Mouse (Mus musculus) induced T-regulatory cell, adult 2 months (primary cell): ENCODE data around the gene Fam129c.

Experiments used
- DNase-seq: peaks from one replicate; pipeline ENCODE4 v3.0.0-alpha.2; 2012; ENCODE audit warnings: low read depth

The Fam129c gene

DNA sequence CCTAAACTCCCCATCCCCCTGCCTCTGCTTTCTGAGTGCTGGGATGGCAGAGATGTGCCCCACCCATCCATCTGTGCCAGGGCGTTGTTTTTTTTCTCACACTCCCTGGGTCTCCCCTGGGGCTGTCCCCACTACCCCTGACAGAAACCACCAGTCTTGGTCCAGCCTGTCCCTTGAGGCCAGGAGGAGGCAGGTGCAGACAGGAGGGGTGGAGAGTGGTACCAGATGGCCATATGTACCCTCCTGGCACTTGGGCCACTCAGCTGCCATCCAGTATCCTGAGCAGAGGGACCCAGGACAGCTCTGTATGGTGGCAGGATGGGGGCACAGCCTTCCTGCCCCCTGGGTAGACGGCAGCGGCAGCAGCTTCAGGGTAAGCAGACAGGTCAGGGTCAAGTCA lies at the start of gene Fam129c:
Fam129c (plus strand) TSS at position 198 of the 400 bp plus-strand sequence.
- no peak for DNase-seq

DNA sequence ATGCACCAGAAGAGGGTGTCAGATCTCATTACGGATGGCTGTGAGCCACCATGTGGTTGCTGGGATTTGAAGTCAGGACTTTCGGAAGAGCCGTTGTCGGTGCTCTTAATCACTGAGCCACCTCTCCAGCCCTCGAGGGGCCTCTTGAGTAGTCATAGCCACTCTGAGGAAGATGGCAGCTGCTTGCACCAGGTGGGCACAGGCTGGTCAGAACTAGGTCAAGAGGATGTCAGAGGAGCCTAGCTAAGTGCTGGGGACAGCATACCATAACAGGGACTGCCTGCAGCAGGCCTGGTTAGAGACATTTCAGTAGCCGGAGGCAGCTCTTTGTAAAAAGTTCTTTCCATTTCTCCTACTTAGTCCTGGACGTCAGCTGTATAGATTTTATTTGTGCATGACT lies 46.7 kb upstream of the Fam129c start:
- no peak for DNase-seq

DNA sequence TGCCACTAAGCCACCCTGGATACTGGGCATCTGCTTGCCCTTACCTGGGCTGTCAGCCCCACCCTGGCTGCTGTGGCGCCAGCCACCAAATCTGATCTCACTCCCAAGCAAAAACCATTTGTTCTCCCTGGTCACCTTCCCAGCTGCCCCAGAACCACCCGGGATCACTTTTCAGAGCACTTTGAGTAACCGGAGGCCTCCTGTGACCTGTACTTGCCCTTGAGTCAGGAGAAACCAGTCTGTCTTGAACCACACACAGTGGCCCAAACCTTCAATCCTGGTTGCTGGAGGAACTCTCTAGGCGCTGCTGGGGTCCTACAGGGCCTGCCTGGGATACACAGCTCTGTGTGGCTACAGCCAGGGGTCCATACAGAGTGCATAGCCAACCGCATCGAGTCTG lies 44.7 kb upstream of the Fam129c start:
- no peak for DNase-seq

DNA sequence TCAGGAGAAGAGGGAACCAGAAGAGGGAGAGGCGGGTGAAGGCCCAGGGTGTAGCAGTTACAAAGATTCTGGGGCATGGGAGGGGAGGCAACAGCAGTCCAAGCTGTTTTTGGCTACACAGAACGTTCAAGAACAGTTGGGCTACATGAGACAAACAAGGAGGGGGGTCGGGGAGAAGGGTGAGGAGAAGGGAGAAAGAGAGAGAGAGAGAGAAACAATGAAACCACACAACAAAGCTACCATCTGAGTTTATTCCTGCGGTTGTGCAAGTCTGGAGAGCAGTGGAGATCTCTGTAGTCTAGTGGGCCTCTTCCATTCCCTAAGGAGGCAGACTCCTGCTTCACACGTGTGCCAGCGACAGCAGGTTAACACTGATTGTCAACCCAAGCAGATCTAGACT lies 43.4 kb upstream of the Fam129c start:
- DNase-seq: no peak

DNA sequence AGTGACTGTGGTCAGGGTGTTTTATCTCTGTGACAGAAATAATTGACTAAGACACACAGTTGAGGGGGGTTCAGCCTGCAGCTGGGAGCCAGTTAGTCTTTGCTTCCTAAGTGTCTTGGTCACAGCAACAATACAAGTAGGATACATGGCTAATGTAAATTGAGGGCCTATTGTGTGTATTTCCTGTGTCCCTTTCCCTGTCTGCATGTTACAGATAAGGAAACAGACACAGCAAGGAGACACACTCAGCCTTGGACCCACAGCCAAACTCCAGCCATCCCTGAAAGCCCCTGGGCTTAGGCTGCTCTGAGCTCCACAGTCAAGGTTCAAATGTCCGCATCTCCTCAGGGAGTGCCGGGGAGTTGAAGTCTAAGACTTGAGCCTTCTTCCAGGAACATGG lies 42.8 kb upstream of the Fam129c start:
- no peak for DNase-seq

DNA sequence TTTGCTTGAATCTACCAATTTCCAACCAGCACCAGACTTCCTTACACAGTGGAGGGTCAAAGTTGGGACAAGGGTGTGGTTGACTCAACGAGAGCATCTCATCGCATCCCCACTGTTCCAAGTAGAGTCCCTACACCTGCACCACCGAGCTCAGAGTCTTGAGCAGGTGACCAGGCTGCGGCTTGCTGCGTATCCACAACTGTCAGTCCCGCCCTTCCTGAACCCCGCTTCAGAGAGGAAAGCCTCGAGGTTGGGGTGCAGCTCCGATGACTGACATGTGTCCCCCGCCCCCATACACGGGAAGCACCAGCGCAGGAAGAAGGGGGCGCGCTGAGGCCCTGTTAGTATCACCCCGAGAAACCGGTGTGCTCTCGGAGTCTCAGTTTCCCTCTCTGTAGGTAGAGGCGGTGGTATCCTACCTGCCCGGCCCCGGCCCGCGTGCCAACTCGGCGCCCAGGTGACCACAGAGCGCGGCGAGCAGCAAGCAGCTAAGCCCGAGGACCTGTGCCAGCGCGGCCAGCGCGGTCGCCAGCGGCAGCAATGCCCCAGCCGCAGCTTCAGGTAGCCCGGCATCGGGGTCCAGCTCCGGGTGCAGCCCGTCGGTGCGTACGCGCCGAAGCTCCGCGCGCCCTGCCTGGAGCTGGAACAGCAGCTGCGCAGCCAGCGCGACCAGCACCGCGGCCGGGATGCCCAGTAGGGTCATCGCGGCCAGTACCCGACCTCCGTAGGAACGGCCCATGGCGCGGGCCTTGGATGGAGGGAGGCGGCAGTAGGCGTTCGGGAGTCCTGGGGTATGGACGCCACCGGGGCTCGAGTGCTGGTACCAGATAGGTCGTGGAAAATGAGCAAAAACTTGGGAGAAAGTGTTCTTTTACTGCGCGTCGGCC lies 39.1 kb upstream of the Fam129c start, which contains the start of gene Tmem221:
Tmem221 (minus strand) TSS at position 801 of the 887 bp plus-strand sequence.
- peak; percentile 80 for DNase-seq

DNA sequence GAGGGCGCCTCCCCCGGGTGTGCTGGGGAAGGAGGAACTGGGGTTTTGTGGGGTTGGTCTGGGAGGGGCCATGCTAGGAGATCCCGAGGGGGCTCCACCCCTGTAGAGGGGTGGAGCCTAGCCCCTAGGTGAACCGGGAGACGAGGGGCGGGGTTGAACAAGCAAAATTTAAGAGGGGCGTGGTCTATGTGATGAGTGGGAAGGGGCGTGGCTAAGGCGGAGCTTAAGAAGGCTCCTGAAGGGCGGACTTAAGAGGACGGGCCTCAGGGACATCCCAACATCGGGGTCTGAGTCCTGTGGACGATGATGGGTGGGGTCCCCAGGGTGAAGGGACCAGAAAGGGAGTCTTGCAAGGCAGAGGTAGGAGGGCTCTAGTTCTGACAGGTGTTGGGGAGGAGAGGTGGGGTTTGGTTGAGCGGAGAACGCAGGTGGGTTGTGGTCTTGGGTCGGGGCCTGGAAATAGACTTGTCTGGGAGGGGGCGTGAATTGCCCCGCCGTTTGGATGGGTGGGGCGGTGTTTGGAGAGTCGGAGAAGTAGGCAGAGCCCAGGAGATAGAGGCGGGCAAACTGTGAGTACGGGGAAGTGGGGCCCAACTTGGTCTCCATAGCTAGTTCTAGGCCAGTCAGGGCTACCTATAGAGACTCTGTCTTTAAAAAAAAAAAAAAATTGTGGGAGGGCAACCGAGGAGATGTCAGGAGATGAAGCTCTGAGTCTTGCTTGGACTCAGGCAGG lies 38.3 kb upstream of the Fam129c start:
- peak; percentile 96 for DNase-seq

DNA sequence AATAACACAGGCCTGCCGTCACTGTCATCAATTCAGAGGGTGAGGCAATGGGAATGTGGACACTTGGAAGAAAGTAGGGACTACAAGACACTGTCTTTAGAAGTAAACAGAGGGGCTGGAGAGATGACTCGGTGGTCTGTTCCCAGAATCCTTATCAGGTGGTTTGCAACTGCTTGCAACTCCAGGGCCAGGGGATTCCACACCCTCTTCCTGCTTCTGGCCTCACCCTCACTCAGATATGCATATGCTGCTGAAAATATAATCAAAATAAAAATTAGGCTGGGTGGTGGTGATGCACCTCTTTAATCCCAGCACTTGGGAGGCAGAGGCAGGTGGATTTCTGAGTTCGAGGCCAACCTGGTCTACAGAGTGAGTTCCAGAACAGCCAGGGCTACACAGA lies 37.4 kb upstream of the Fam129c start:
- DNase-seq: no peak

DNA sequence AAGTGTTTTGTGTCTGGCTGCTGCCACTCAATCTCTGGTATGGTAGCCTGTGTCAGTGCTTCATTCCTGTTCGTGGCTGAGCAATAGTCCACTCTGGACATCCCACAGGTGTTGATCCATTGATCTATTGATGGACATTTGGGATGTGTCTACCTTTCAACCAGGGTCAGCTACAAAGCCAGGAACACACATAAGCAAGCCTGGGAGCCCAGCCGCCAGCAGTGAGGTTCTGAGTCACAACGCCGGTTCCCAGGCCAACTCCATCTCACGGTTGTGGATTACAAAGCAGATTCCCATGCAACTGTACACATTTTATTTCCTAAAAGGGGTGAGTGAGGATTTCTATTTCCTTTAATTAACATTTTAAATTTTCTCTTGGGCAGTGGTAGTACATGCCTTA lies 36.7 kb upstream of the Fam129c start:
- DNase-seq: no peak

DNA sequence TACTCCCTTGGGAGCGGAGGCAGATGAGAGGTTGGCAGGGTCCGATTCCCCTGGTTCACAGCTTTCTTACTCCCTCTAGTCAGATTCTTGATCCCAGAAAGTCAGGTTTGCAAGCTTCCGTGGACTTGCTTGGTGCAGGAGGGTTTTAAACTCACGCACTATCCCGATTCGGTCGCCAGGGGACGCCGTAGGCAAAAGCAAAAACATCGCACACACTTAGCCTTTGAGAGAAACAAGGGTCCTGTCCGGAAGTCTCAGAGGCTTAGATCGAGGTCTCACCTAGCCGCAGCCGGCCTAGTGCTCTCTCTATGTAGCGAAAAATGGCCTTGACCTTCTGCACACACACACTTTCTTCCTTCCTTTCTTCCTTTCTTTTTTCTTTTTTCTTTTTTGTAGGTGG lies 36.0 kb upstream of the Fam129c start:
- DNase-seq: peak; percentile 93

DNA sequence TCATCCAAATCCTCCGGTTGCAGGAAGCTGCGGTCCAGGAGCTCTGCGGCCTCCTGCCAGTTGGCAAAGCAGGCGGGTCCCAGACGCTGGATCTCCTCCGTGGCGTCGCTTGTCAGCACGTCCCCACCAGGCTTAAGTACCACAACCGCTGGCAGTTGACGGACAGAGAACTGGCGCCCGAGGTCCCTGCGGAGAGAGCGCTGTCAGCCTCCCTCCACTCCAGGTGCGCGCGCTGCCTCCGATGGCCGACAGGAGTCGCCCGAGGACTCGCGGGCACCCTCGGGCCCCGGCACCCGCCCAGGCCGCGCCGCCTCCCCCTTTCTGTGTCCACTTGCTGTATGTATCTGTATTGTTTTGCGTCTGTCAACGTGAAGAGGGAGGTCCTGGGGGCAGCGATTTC lies 34.7 kb upstream of the Fam129c start:
- DNase-seq: peak; percentile 83

DNA sequence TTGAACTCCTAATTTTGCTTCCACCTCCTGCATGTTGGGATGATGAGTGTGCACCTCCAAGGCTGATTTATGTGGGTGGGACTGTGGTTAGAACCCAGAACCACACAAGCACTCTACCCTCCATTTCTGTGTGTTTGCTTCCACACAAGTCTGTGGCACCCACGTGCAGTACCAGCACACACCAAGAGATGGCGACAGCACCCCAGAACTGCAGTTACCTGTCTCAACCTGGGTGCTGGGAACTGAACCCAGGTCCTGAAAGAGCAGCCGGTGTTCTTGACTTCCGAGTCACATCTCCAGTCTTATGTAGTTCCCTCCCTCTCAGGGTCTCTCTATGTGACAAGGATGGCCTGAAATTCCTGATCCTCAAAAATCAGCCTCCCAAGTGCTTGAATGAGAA lies 33.5 kb upstream of the Fam129c start:
- no peak for DNase-seq

DNA sequence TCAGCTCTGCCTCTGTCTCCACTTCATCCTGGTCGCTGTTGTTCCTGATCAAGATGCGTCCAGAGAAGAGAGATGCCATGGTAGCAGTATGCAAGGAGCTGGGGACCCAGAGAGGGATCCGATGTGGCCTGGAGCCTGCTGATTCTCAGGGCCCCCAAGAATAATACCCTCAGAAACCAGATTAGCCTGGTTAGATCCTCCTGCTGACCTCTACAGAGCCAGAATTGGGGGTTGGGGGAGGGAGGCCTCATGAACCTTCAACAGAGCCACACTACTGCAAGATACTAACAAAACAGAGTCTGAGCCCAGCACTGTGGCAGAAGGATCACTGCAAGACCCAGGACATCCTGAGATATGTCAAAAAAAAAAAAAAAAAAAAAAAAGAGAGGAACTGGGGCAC lies 30.9 kb upstream of the Fam129c start, which contains the start of gene Nxnl1:
Nxnl1 (minus strand) TSS at position 101 of the 400 bp plus-strand sequence.
- DNase-seq: no peak

DNA sequence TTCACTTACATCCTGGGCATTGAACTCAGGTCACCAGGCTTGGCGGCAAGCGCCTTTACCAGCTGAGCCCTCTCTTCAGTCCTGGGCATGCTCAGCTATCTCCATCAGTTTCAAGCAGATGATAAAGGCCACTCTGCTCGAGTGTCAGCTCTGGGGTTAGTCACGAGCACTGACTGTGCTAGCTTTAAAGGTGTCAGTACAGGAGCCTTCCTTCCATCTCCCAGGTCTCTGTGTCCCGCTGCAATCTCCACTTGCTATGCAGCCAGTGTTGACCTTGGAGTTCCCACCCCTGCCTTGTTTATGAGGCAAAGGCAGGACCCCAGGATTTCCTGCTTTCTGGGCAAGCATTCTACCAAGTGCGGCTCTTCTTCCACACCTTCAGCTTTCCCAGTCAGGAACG lies 29.9 kb upstream of the Fam129c start:
- peak; percentile 16 for DNase-seq

DNA sequence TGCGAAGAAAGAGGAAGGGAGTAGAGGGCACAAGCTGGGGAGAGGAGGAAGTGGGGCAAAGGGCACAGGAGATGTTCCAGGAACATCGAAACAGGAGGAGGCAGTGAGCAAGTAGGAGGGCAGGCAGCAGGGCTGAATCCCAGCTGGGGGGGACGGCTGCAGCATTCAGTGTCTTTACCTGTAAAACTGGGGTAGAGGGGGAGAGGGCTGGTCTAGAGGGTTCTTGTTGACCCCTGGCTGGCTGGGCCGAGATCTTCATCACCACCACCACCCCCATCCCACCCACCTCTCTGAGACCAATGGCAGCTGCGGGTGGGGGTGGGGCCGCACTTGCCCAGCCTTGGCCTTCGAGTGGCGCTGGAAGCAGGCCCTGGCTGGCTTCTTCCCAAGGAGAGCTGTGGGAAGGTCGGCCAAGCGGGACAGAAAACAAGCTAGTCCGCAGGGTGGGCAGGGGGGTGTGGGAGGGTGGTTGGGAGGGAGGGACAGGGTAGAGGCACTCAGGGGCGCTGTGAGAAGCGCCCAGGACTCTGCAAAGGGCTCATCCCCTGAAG lies 29.0 kb upstream of the Fam129c start, which contains the start of gene Slc27a1:
Slc27a1 (plus strand) TSS at position 496 of the 551 bp plus-strand sequence.
- no peak for DNase-seq

DNA sequence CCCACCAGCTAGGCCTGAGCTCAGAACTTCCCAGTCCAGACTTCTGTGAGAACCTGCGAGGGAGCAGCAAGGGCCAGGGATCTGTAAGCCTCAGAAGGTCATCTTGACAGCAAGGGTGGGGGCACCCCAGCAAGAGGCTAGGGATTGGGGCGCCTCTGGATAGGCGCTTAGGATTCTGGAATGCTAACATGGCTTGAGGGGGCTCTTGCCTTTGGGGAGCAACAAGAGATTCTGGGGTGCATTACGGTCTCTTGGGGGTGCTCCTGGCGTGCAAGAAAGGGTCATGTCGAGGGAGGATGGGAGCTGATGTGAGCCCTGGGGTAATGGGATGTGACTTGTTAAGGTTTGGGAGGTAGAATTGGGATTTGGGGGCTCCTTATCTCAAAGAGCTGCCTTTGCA lies 28.5 kb upstream of the Fam129c start:
- DNase-seq: peak; percentile 41

DNA sequence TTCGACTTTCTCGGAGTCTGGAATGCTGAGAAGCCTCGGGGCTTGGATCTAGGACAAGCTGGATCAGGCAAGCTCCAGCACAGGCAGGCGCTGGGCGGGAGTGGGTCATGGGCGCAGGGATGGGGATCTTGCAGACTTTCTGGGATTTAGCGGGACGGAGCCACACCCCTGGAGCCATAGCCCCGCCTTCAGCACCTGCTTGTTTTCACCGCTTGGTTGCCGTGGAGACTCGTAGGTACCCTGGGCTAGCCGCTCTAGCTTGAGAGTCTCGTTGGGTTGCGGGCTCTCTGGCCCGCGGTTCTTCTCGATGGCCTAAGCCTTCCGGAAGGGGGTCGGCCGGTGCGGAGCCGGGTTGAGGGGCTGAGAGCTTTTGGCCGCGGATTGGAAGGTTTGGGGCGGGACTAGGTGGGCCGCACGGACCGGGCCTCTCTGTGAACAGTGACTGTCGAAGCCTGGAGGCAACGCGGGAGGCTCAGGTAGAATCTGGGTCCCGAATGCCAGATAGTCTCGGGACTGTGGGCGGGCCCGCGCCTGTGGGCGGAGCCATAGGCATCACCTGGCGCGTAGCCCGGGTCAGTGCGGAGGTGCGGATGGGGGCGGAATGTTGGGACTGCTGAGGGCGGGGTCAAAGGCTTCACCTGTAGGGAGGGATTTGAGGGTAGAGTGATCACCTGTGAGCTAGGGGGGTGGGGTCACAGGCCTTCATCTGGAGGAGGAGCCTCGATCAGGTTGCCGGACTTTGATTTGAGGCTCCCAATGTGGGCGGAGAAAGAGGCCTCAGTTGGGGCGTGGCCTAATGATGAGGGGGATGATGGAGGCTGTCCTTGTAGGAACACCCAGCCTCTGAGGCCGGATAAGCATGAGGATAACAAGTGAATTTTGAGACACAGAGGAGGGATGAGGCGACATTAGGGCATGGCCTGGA lies 27.8 kb upstream of the Fam129c start:
- DNase-seq: peak; percentile 89

DNA sequence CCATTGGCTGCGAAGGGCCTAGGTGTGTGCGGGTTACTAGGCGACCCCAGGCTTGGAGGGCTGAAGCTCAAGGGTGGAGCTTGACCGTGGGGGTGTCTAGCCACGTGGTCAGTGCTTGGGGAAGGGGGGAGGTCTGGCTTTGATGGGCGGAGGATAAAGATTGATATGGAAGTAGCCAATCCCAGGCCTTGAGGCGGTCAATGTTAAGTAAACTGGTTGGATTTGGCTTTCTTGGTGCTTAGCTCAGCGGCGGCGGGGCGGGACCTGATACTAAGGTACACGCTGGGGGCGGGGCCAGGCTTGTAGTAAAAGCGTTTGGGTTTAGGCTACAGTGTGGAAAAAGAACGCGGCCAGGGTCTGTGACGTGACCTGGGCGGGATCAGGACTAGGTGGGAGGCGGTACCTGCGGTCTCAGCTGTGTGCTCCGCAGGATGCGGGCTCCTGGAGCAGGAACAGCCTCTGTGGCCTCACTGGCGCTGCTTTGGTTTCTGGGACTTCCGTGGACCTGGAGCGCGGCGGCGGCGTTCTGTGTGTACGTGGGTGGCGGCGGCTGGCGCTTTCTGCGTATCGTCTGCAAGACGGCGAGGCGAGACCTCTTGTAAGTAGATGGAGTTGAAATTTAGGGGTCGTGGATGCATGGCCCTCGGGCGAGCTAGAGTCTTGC lies 27.0 kb upstream of the Fam129c start:
- DNase-seq: peak; percentile 97

DNA sequence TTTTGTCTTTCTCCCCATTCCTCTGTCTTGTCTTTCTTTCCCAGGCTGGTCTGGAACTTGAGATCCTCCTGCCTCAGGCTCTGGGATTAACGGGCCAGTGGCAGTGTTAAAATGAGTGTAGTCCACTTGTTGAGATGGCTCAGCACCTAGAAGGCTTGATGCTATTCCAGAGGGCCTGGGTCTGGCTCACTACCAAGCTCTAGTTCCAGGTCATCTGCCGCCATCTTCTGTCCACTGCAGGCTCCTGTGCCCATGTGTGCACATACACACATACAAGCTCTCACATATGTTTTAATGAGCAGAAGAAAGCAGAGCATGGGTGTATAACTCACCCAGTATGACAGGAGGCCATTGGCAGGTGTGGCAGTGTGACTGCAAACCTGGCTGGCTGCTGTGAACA lies 25.4 kb upstream of the Fam129c start:
- no peak for DNase-seq

DNA sequence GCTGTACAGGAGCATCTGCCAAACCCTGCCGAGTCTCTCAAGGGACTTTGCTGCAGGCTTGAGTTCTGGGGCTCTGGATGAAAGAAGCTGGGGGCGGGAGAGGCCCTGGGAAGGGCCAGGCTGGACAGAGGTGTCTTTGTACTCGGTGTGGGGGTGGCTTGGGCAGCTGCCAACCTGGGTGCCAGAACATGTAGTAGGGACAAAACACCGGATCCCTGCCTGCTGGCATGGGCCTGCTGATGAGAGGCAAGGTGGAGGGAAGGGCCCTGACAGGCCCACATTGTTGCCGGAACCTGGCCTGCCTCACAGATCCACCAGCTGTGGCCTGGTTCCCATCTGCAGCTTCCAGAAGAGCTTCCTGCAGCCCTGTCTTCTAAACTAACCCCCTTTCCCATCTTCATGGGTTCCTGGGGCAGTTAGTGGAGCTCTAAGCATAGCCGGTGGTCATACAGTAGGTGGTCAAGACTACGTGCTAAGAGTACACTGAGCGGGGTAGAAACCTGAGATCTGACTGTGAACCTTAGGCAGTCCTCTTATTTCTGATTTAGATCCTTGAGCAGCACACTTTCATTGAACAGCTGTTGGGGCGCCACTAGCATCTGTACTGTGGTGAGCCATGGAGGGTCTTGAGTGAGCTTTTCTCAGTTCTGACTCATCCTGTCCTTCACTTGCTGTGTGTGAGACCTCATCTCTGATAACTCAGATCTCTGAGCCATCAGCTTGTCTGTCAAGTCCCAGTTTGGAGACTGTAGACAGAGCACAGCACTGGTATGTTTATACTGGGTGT lies 24.4 kb upstream of the Fam129c start:
- DNase-seq: no peak
